In the genomic region with DNA sequence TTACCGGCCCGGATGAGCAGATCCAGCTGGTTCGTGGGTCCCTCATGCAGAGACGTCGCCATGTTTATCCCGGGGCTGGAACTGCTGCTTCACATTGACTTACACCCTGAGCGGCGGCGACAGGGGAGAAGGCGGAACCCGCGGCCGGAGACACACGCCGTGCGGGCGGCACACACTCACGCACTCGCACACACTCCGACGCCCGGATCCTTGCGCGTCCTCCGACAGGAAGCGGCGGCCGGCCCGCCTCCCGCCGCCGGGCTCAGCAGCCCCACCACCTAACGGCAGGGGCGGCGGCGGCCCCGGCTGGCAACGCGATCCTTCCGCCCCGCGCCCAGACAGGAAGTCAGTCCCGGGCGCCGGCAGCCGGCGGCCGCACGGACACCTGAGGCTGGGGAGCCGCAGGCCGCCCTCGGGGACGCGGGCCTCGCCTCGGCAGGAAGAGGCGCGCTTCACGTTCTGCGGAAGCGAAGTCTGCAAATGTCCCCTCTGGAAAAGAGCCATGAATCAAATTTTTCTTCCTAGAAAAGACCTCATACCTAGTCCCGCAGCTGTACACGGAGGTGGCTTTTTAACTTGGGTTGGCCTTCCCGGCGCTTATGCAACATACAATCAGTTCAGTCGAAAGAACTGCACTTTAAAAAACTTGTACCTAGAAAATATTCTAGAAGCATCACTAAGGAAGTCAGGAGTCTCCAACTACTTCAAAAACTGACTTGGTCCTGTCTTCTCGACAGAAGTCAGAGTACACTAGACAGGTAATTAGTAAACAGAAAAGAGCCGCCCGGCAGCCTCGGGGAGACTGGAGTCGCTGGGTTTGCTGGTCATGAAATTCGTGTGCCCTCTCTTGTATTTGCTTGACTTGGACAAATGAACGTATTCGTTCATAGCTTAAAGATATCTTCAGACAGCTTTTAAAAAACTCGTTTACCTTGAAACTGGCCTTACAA, we compare ENCODE assay signal across 8 mouse cellular contexts. TPM values are rescaled to one million over a fixed set of nuclear protein-coding genes. Genes with fewer than 3 reads are reported as not detected.
A peak's percentile ranks its signal among the peaks of the same experiment; 100 is the strongest.
DNase-seq lines count a peak whose midpoint lies in the region; ATAC-seq and TF ChIP-seq lines count a peak whose summit lies in the region.

No protein-coding gene starts in this region.

- peak; percentile 30; the same call in 1 of the 2 replicates for TF ChIP-seq CTCF in lung, postnatal 0 days (IDR thresholded peaks at IDR 0.05)

- H3K27me3 ChIP-seq in hindbrain, embryonic 11.5 days (ENCODE audit: control insufficient read depth, insufficient read depth, low read length) = no peaks in the 10 kb centered on the region
- H3K27me3 ChIP-seq in lung, postnatal 0 days (replicated peaks; ENCODE audit: insufficient read depth, low read length) = no peaks in the 10 kb centered on the region

- peak; percentile 91 for DNase-seq in Muller cell, postnatal 12 days (ENCODE audit: inconsistent ontology term)
- DNase-seq in cerebellum, adult 9-11 months = peak; percentile 89
- peak; percentile 69 to 82 for DNase-seq in frontal cortex, adult 2 months (ENCODE audit: extremely low spot score in 1 of 2, low spot score in 1 of 2)
- peak; percentile 88 for DNase-seq in hindbrain, embryonic 11.5 days (ENCODE audit: low spot score)
- peak; percentile 76 to 85 for DNase-seq in layer of hippocampus, postnatal 10 days (ENCODE audit: low spot score in 2 of 2)
- DNase-seq in lung, postnatal 0 days (ENCODE audit: low spot score) = peak; percentile 92
- DNase-seq in ovary, postnatal 10 days (ENCODE audit: low spot score) = peak; percentile 65
- peak; percentile 92 for DNase-seq in thymus, postnatal 0 days (ENCODE audit: low spot score)

- ATAC-seq in hindbrain, embryonic 11.5 days (ENCODE audit: low FRiP score) = peak; percentile 58
- peak; percentile 73 for ATAC-seq in lung, postnatal 0 days

- H3K27ac ChIP-seq in hindbrain, embryonic 11.5 days (ENCODE audit: low read depth, low read length) = peak overlapping the region; percentile 93
- H3K27ac ChIP-seq in lung, postnatal 0 days (ENCODE audit: low read length) = peak overlapping the region; percentile 99

- H3K9me3 ChIP-seq in hindbrain, embryonic 11.5 days (ENCODE audit: control insufficient read depth, low read length) = no peaks in the 10 kb centered on the region
- H3K9me3 ChIP-seq in lung, postnatal 0 days (ENCODE audit: low read length) = no peaks in the 10 kb centered on the region

- H3K36me3 ChIP-seq in hindbrain, embryonic 11.5 days (ENCODE audit: control insufficient read depth, insufficient read depth, low read length) = no peaks in the 10 kb centered on the region
- H3K36me3 ChIP-seq in lung, postnatal 0 days (ENCODE audit: insufficient read depth, low read length) = no peaks in the 10 kb centered on the region

- peak overlapping the region; percentile 82 for H3K4me2 ChIP-seq in hindbrain, embryonic 11.5 days (replicated peaks; ENCODE audit: low read depth, low read length)
- H3K4me2 ChIP-seq in lung, postnatal 0 days (replicated peaks; ENCODE audit: low read depth, low read length) = peak overlapping the region; percentile 62

- no peaks in the 10 kb centered on the region for H3K4me1 ChIP-seq in hindbrain, embryonic 11.5 days (replicated peaks; ENCODE audit: control insufficient read depth, insufficient read depth, low read length)
- peaks cover 7% of the 10 kb centered on the region; the same call in 1 of the 2 replicates for H3K4me1 ChIP-seq in lung, postnatal 0 days (ENCODE audit: insufficient read depth, low read depth, low read length)

- peak overlapping the region; percentile 98 for H3K4me3 ChIP-seq in hindbrain, embryonic 11.5 days (ENCODE audit: low read depth, low read length)
- H3K4me3 ChIP-seq in lung, postnatal 0 days (ENCODE audit: low read depth, low read length) = peak overlapping the region; percentile 99

- under 1% methylated on average over 75 of the region's 75 CpGs for WGBS in hindbrain, embryonic 11.5 days
- under 1% methylated on average over 70 of the region's 75 CpGs for WGBS in lung, postnatal 0 days

- no peak for TF ChIP-seq EP300 in lung, postnatal 0 days (IDR thresholded peaks at IDR 0.05)

- H3K9ac ChIP-seq in hindbrain, embryonic 11.5 days (ENCODE audit: low read depth, low read length) = peak overlapping the region; percentile 85
- peak overlapping the region; percentile 94 for H3K9ac ChIP-seq in lung, postnatal 0 days (replicated peaks; ENCODE audit: low read depth)

RNA-seq across cellular contexts. Expression of a gene that starts 53.2 kb away (rescaled TPM):
- 36.2 and 40.8 TPM in 2 replicates for polyA plus RNA-seq in frontal cortex, adult 2 months (2012; rRNA removed)
- polyA plus RNA-seq in hindbrain, embryonic 11.5 days (2014; fragmentation: Nextera tagmentation; extraction: Ambion mirVana) = 12.7 and 15.0 TPM in 2 replicates
- total RNA-seq in layer of hippocampus, postnatal 10 days (2021) = 10 to 100 TPM; 52.4 to 53.9 TPM
- polyA plus RNA-seq in lung, postnatal 0 days (2015; fragmentation: Nextera tagmentation; extraction: Ambion mirVana) = 4.1 and 4.2 TPM in 2 replicates
- polyA plus RNA-seq in thymus, postnatal 0 days (2015; fragmentation: Nextera tagmentation; extraction: Ambion mirVana) = 10.2 and 11.3 TPM in 2 replicates

Comparison
In these comparisons a context has a peak if more than half of its experiments do, and no peak if none do; other contexts are left out.
1. Peak in every context shown above with its lines: DNase-seq, ATAC-seq, H3K4me3 ChIP-seq and H3K27ac ChIP-seq.